Mouse (Mus musculus) heart, postnatal 0 days (tissue): ENCODE measurements around the gene Dmwd.

ENCODE experiments used
- CTCF ChIP-seq: IDR thresholded peaks from 2 replicates; pipeline ENCODE4 v1.5.1; 2016; ENCODE audit warnings: antibody characterized with exemption, control low read depth, low read depth
- EP300 ChIP-seq: IDR thresholded peaks from 2 replicates; pipeline ENCODE4 v1.6.1; 2016; ENCODE audit warnings: antibody characterized with exemption, low read depth

DNA sequence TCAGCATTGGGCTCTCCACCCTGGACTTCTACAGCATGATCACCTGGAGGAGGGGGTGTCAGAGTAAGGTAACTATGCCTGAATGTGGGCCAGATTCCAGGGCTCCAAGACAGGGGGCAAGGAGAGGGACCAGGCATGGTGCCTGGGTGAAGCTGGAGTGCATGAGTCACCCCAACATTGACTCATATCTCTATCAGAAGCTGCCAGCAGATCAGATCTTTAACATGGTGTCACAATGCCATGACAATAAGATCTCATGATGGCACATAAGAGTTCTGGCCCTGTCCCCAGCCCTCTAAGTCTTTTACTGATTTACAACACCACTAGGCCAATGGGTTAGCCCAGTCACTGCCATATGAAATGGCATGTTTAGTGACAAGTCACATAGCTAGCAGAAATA, 27.7 kb downstream of the Dmwd start:
- TF ChIP-seq CTCF (no peak), EP300 (no peak)
